Mouse (Mus musculus): Measurements from ENCODE around the gene Upk3bl.

DNA sequence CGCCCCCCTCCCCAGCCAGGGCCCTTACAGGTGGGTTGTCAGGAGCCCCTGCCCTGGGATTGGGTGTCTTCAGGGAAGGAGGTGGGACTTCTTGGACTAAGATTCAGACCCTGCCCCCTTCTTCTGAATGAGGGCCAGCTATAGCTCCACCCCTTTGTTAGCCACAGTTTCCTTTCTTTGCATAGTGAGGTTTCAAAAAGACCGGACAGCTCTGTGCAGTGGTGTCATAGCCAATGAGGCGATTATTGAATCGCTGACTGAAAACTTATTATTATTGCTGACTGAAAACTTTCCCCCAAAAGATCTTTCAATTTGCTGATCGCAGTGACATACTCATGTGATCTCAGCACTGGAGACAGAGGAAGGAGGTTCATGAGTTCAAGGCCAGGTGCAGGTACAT is 14.1 kb upstream of the Upk3bl start:
- TF ChIP-seq CTCF (IDR thresholded peaks at IDR 0.05; ENCODE audit: borderline replicate concordance, insufficient read depth, low read length) (no peak), POLR2A (IDR thresholded peaks at IDR 0.05; ENCODE audit: low read depth, low read length) (no peak)

Data from embryonic fibroblast, embryonic 13.5 days (primary cell).